Mouse (Mus musculus) bone marrow macrophage, adult 2 months (primary cell): Measurements from ENCODE around the gene Dtx2. TPM values are rescaled to one million over a fixed set of nuclear protein-coding genes. Genes with fewer than 3 reads are reported as not detected.

Experiments used
- H3K27ac ChIP-seq: 2 replicates; pipeline ENCODE4 v1.5.1; 2012; ENCODE audit warnings: low read depth, low read length; ENCODE audit not compliant: insufficient read depth
- H3K4me1 ChIP-seq: 2 replicates; pipeline ENCODE4 v1.6.1; 2012; ENCODE audit warnings: low read length; ENCODE audit not compliant: control insufficient read depth, insufficient read depth
- H3K4me3 ChIP-seq: 2 replicates; pipeline ENCODE4 v1.5.1; 2012; ENCODE audit warnings: mild to moderate bottlenecking, low read length, moderate library complexity; ENCODE audit not compliant: insufficient read depth
- CTCF ChIP-seq: IDR thresholded peaks from 2 replicates; pipeline ENCODE4 v1.5.1; 2012; ENCODE audit warnings: low read depth, mild to moderate bottlenecking, low read length, moderate library complexity
- POLR2A ChIP-seq: IDR thresholded peaks from 2 replicates; pipeline ENCODE4 v1.6.1; 2012; ENCODE audit warnings: mild to moderate bottlenecking, low read depth, low read length, borderline replicate concordance
- polyA plus RNA-seq: library from polyadenylated mRNA; stranded (reverse); fragments of >200 nt; gene quantifications from 2 replicates; pipeline ENCODE4 v1.2.4, GENCODE M21; 2012; ENCODE audit not compliant: missing spikeins, insufficient read depth, insufficient read length

Gene Dtx2
- polyA plus RNA-seq, 1 experiment: 9.5 TPM

DNA sequence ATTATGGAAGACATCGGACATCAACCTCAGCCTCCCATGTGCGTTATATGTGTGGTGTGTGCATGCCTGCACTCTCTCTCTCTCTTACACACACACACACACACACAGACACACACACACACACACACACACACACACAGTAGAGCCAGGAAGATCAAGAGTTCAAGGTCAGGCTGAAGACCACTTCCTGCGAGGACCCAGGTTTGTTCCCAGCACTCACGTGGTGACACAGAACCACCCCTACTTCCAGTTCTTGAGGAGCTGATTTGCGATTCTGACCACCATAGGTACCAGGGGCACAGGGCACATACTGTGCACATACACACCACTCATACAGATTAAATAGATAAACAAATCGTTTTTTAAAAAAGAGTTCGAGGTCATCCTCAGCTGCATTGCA lies 22.7 kb upstream of the Dtx2 start:
- Histone ChIP-seq H3K4me1 (peaks cover 5% of the 10 kb centered on the region), H3K4me3 (no peak overlapping the region), H3K27ac (no peak overlapping the region)
- no peak for TF ChIP-seq CTCF
- no peak for TF ChIP-seq POLR2A

DNA sequence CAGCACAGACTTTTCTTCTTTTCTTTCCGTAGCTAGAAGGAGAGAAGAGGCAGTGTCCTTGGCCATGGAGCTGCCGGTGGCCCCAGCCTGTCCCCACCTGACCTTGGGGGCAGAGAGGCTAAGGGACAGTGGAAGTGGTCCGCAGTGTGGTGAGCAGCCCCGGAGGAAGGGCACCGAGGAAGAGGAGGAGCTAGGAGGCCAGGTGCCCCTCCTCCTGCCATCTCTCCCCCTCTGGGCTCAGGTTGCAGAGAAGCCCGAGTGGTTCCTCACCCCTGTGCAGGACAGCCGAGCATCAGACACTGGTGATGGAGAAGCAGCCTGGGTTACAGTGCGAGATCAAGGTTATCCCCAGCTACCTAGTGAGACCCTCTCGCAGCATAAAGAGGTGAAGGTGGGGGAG lies 20.2 kb upstream of the Dtx2 start, which contains the start of gene Ssc4d:
Gene Ssc4d (minus strand): TSS at position 167 of the 400 bp plus-strand sequence.
- no peak for TF ChIP-seq POLR2A
- TF ChIP-seq CTCF: no peak

DNA sequence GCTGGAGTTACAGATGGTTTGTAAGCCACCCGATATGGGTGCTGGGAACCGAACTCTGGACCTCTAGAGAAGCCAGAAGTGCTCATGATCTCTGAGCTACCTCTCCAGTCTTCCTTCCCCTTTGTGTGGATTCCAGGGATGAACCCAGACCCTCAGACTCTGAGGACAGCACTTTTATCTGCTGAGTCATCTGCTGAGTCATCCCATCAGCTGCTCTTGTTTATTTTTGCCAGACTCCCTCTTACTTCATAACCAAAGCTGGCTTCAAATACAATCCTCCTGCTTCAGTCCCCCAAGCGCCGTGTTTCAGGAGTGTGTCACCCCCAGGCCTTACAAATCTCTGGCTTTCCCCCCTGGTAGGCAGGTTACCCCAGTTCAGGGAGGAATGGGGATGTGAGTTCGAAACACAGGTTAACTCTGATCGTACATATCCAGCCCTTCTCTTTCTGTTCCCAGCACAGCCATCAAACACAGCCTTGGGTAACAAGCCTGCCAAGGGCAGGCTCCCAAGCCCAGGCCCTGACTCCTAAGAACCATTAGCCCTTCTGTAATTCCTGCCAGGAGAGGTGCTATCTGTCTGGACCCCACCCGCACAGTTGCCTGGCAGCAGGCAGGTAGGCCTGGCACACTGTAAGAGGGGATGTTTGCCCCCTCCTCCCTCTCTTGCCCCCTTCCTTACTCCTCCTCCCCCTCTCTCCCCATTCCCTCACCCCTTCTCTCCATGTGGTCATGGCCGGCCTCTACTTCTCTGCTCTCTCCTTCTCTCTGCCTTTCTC lies 18.5 kb upstream of the Dtx2 start:
- TF ChIP-seq CTCF (no peak), POLR2A (no peak)
- H3K4me3 ChIP-seq: no peak overlapping the region
- H3K4me1 ChIP-seq: peaks cover 5% of the 10 kb centered on the region
- no peak overlapping the region for H3K27ac ChIP-seq

More for the DNA sequence above, 20.2 kb upstream of the Dtx2 start, which contains the start of gene Ssc4d:
- no peak within 1 kb of the TSS for H3K27ac ChIP-seq
- no peak within 1 kb of the TSS for H3K4me3 ChIP-seq
- peaks cover 5% of the 10 kb centered on the region for H3K4me1 ChIP-seq

DNA sequence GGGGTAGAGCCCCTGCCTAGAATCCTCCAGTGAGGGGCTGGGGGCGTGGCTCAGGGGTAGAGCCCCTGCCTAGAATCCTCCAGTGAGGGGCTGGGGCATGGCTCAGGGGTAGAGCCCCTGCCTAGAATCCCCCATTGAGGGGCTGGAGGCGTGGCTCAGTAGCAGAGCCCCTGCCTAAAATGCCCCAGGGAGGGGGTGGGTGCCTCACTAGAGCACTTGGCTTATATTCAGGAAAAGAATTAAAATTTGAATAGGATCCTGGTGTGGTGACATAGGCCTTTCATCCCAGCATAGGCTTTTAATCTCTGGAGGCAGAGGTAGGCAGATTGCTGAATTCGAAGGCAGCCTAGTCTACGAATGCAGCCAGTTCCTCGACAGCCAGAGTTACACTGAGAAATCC lies 15.2 kb upstream of the Dtx2 start:
- TF ChIP-seq CTCF (no peak), POLR2A (no peak)
- Histone ChIP-seq H3K4me1 (peaks cover 5% of the 10 kb centered on the region), H3K4me3 (no peak overlapping the region), H3K27ac (no peak overlapping the region)

DNA sequence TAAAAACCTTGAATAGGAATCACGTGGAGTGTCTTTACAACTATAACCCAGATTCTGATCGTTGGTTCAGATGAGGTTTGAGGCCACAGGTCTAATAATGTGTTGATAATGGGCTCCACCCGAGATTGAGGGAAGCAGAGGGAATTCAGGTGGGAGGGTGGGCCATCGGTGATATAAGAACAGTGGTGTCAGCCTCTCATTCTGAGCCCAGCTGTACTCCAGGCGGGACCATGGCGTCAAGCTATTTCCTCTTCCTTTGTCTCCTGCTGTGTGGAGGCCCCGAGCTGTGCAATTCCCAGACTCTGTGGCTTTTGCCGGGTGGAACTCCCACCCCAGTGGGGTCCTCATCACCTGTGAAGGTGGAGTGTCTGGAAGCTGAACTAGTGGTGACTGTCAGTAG lies 14.7 kb upstream of the Dtx2 start, which contains the start of gene Zp3:
Gene Zp3 (plus strand): TSS at position 196 of the 400 bp plus-strand sequence.
- TF ChIP-seq POLR2A: no peak
- no peak for TF ChIP-seq CTCF
- H3K4me3 ChIP-seq: no peak within 1 kb of the TSS
- peaks cover 5% of the 10 kb centered on the region for H3K4me1 ChIP-seq
- H3K27ac ChIP-seq: no peak within 1 kb of the TSS

DNA sequence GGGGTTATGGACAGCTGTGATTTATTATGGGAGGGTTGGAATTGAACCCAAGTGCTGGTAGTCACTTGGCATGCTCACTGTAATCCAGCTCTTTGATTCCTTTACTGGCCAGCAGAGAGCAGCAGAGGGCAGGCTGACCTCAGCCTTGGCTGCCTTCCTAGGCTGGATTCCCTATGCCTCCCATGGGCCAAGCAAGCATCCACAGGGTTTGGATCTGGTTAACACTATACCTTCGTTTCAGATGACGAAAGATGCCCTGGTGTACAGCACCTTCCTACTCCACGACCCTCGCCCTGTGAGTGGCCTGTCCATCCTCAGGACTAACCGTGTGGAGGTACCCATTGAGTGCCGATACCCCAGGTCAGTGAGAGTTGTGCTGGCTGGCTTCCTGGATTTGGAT lies 12.2 kb upstream of the Dtx2 start:
- H3K27ac ChIP-seq: no peak overlapping the region
- no peak overlapping the region for H3K4me3 ChIP-seq

DNA sequence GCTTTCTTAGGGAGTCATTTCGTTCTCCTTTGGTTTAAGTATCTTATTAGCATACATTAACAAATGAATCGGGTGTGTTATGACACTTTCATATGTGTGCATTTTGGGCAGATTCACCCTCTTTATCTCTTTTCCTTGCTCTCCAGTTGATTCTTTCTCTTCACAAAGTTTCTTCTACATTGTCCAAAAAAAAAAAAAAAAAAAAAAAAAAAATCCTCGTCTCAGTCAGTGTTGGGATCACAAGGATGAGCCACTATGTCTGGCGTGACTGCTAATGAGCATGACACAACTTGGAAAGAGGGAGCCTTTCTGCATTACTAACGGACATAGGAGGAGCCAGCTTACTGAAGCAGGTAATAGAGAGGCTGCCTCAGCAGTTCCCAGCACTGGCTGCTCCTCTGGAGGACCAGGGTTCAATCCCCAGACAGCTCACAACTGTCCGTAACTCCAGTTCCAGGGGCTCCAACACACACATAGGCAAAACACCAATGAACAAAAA lies 10.0 kb upstream of the Dtx2 start:
- no peak overlapping the region for H3K4me3 ChIP-seq
- TF ChIP-seq CTCF (no peak), POLR2A (no peak)
- no peaks in the 10 kb centered on the region for H3K4me1 ChIP-seq
- no peak overlapping the region for H3K27ac ChIP-seq

More for the DNA sequence above, 12.2 kb upstream of the Dtx2 start:
- TF ChIP-seq CTCF (peak; percentile 74), POLR2A (no peak)
- H3K4me1 ChIP-seq: no peaks in the 10 kb centered on the region

DNA sequence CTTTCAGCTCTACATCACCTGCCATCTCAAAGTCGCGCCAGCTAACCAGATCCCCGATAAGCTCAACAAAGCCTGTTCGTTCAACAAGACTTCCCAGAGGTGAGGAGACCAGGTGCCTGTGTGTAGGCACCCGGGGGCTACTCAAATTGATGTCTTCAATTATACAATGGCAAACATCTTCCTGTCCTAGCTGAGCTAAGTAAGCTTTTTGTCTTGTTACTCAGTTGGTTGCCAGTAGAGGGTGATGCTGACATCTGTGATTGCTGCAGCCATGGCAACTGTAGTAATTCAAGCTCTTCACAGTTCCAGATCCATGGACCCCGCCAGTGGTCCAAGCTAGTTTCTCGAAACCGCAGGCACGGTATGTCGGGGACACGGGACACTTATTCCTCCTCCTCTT lies 7.4 kb upstream of the Dtx2 start:
- peaks cover 21% of the 10 kb centered on the region for H3K4me1 ChIP-seq
- H3K27ac ChIP-seq: no peak overlapping the region
- H3K4me3 ChIP-seq: no peak overlapping the region
- TF ChIP-seq POLR2A: no peak
- 0 out of 2 replicates have a peak, but pooled peaks have one; percentile 16 for TF ChIP-seq CTCF

DNA sequence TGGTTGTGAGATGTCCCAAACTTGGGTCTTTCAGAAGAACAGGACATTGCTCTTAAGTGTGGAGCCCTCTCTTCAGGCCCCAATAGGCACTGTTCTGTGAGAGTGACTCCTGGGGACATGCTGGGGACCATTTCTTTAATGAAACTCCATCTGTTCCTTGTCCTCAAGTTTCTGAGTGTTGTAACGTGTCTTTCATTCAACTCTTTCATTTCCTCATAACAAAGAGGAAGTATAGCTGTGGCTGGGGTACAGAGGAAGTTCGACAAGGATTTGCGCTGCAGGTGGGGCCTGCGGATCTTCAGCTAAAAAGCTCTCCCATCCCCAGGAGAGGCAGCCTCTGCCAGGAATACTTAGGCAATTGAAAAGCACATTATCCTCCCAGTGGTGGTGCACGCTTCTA lies 4.0 kb upstream of the Dtx2 start:
- no peak for TF ChIP-seq CTCF
- TF ChIP-seq POLR2A: no peak
- H3K27ac ChIP-seq: peak overlapping the region; percentile 66
- no peak overlapping the region for H3K4me3 ChIP-seq
- H3K4me1 ChIP-seq: peaks cover 24% of the 10 kb centered on the region

DNA sequence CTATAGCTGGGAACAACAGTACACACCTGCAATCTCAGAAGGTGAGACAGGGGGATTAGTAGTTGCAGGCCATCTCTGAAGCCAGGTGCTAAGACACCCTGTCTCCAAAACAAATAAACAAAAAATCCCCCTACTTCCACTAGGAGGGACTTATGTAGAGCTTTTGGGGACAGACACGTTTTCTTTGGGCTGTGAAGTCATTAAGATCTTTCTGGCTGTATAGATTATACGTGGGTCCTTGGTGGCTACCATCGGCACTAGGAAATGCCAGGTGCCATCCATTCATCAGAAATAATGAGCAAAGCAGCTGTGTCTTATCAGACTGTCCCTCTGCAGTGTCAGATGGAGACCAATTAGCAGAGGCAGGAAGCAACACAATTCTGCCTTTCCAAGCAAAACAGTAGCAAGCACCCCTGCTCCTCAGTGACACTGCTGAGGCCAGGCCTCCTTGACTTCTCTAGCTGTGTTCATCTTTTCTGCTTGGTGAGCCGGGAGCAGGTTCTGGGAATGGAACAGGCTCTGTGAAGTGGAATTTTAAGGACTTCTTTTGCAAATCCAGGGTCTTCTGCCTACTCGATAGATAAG lies 1.1 kb upstream of the Dtx2 start:
- Histone ChIP-seq H3K4me1 (peaks cover 32% of the 10 kb centered on the region), H3K27ac (no peak overlapping the region), H3K4me3 (no peak overlapping the region)
- TF ChIP-seq CTCF (no peak), POLR2A (no peak)
